Mouse (Mus musculus): ENCODE results near the gene Lrig1.

Lrig1 gene

DNA sequence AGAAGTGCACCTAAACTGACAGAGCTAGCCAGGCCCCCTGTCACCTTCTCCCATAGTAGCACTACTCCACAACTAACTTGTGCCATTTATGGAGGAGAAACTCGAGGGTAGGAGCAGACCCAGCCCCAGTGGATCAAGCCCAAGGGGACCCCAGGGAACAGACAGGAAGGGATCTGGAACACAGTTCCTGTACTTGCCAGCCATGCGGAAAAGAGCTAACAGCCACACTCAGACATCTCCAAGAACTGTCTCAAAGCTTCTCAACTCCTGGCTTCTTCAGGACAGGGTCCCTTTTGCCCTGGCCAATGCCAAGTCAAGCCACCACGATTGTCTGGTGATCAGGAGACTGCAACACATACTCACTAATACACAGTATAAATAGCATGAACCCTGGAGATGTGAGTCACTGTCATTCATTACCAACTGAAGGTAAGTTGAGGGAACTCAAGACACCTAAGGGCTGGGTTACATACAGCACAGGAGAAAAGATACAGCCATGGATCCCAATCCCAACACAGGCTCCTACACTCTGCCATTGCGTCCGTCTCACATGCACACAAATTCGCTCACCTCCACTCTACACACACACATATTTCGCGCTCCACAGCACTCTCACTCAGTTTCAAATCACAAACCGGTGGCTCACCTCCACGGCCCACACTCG lies 1.3 kb downstream of the Lrig1 start:
- DNase-seq (ENCODE audit: low read depth) = no peak

DNA sequence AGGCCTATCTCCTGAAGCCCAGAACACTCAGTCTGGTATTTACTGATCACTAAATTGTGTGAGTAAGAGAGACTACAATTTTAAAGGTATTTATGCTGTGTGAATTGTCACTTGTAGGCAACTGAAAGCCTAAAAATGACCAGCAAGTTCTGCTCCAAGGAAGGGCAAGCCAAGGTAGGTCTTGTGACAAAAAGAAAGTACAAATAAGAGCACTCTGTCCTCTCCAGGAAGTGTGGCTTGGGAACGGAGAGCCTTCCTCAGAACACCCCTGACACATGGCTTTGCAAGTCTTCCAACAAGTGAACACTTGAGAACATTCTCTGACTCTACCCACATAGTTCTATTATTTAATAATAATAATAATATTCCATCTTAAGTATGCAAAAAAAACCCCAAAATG lies 2.5 kb downstream of the Lrig1 start:
- no peak for DNase-seq (ENCODE audit: low read depth)

DNA sequence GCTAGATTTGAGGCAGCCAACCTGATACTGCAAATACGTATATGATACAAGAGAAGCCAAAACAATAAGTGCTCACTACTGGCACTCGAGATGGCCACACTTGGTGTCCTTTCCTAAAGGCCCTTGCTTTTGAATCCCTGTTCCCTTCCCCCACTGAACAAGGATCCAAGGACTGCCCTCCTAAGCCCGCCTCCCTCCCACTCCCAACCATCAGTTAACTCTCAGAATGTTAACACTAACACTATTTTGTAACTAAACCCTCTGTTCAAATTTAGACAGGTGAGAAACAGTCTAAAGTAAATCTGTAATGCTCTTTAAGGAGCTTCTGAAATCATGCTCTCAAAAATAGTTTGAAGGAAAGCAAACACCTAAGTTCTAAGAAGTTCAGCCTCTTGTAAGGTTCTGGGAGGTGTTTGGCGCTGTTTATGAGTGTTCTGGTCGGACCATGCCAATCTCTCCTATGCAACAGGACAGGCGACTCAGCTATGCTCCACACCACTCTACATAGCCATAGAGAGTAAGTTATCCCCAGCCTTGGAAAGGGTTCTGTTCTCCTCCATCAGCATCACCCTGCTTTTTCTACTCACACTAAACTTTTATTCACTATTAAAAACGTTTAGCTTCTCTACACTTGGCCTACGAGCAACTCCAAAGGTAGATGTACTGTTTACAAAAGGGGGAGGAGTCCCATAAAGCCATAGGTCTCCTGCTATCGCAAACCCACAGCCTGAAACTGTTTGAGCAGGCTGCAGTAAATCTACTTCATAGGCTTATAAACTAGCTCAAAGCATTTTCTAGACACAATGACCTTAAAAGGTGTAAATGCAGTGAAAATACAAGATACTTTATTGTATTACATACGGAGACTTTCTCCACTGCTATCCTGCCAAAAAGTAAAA lies 3.5 kb downstream of the Lrig1 start:
- no peak for DNase-seq (ENCODE audit: low read depth)

DNA sequence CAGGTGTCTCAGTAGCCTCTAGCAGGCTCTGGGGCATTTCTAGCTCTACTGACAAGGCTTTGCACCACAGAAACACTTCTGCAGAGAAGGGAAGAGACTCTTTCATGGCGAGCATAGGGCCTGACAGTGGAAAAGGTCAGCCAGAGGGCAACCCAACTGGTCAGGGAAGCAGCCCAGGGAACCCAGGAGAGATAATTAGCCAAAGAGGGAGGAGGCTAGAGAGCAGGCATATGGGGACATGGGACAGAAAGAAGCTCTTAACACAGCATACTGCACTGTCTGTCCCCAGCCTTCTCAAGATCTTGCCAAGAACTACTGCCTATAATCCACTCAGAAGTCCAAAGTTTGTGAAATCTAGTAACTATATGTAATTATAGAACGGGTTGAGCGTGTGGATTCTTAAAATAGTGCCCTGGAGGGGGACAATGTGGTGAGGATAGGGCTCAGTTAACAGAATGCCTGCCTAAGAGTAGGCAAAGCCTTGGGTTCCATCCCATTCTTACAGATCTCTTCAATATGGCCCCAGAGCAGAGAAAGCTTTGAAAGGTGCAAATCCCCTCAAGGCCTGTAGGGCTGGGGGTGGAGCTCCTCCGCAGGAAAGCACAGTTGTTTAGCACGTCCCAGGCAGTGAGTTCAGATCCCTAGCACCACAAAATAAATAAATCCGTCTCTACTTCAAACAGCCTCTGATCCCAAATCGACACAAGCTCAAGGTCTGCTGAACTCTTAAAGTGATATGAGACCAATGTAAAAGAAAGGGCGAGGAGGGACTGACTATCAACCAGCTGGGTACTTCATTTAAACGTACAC lies 4.6 kb downstream of the Lrig1 start:
- DNase-seq (ENCODE audit: low read depth) = no peak

- no peak for DNase-seq (ENCODE audit: low read depth)
Measured at GRCm38 (mm10) chr6:94694481-94694880, 5.5 kb downstream of the Lrig1 start.

DNA sequence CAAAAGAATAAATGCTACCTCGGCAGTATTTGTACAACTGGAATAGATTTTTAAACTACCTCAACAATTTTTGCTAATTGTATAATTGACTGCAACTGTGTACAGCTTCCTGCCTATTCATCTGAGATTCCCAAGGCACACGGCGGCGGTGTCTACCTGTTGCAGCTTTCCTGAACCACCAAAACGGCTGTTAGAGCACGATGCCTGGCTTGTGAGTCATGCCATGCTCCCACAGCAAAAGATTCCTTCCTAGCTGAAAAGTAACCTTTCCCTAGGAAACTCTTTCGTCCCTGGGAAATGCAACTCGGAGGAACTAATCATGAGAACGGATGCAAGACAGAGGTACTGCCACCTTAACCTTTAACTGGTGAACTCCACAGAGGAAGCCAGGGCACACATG lies 6.9 kb downstream of the Lrig1 start:
- DNase-seq (ENCODE audit: low read depth) = no peak

- DNase-seq (ENCODE audit: low read depth) = no peak
Measured at GRCm38 (mm10) chr6:94692003-94692402, 8.0 kb downstream of the Lrig1 start.

- no peak for DNase-seq (ENCODE audit: low read depth)
Measured at GRCm38 (mm10) chr6:94690247-94690646, 9.7 kb downstream of the Lrig1 start.

DNA sequence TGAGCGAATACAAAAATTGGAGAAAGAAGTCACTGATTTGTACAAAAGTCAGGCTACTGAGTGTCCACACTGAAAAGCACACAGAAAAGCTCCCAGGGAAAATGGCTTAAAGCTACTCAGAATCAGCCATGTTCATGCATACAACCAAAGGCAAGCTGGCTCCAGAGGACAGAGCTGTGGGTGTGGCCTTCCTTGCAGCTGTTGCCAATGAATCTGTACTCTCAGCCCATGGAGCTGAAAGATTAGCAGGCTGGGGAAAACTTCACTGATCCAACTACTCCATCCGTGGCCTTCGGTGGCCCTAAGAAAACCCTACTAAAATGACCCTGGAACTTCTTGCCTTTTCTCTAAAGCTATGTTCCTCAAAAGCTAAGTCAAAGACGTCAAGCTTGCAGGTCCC lies 11.2 kb downstream of the Lrig1 start:
- DNase-seq (ENCODE audit: low read depth) = no peak

GRCm38 (mm10) chr6:94686048-94686447 lies 13.9 kb downstream of the Lrig1 start:
- peak; percentile 27 for DNase-seq (ENCODE audit: low read depth)

GRCm38 (mm10) chr6:94685611-94686010 lies 14.3 kb downstream of the Lrig1 start:
- no peak for DNase-seq (ENCODE audit: low read depth)

GRCm38 (mm10) chr6:94684844-94685557 lies 15.0 kb downstream of the Lrig1 start:
- no peak for DNase-seq (ENCODE audit: low read depth)

DNA sequence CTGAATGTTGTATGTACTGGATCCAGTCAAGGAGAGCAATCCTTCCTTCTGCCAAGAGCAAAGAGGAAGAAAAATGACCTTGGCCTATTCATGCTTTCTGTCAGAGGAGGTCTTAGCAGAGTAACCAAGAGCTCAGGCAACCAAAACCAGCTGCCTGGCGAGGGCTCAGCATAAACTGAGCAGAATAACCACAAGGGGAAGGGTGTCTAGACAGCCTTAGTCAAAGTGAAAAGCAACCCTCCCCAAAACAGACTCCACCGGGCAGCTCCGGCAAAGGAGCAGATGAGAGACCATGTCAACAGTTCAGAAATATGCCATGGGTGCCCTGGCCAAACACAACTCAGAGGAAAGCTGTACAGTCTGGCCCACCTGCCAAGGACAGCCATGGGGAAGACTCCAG lies 16.3 kb downstream of the Lrig1 start:
- DNase-seq (ENCODE audit: low read depth) = no peak

DNA sequence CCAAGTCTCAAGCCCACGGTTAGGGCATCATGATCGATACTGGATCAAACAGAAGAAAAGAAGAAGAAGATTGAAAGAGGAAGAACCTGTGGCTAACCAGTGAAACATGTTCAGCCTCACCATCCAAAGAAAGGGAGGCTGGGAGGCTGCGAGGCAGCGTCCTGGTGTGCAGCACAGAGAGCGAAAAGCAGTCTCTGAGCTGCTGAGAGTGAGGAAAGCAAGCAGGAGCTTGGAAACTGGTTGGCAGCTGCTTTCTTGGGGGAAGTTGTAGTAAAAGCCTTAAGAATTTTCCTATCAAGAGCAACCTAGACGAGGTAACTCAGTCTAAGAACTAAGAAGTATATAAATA lies 17.7 kb downstream of the Lrig1 start:
- no peak for DNase-seq (ENCODE audit: low read depth)

- DNase-seq (ENCODE audit: low read depth) = no peak
Measured at GRCm38 (mm10) chr6:94681446-94682269, 18.3 kb downstream of the Lrig1 start.

DNA sequence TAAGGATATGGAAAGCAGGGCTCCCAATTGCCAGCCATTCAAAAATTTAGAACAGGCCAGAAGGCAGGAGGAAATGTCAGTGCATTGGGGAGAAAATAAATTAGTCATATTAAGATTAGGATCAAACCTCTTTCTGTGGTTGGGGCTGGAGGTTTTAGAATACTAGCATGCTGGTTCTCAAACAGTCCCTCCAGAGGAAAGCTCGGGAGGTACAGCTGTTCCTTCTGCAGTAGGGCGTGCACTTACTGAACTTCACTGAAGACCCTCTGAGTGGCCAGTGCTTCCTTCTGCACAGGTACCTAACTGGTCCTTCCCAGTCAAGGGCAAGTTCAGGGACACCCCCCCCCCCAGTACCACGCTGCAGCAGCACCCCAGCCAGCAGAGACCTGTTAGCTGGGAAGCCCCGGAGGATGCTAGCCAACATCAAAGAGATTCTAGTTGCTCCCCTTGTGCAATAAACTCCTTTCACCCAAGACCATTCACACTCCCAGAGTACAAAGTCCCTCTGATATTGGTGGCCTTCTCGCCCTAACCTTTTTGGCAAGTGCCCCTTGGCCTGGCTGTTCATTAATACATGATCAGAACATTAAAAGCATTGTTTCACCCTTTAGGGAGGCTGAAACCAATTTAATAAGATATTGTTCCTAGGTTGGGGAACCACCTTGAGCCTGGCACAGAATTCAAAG lies 19.1 kb downstream of the Lrig1 start:
- no peak for DNase-seq (ENCODE audit: low read depth)

- no peak for DNase-seq (ENCODE audit: low read depth)
Measured at GRCm38 (mm10) chr6:94679249-94679648, 20.7 kb downstream of the Lrig1 start.

GRCm38 (mm10) chr6:94678377-94679164 lies 21.4 kb downstream of the Lrig1 start:
- DNase-seq (ENCODE audit: low read depth) = no peak

DNA sequence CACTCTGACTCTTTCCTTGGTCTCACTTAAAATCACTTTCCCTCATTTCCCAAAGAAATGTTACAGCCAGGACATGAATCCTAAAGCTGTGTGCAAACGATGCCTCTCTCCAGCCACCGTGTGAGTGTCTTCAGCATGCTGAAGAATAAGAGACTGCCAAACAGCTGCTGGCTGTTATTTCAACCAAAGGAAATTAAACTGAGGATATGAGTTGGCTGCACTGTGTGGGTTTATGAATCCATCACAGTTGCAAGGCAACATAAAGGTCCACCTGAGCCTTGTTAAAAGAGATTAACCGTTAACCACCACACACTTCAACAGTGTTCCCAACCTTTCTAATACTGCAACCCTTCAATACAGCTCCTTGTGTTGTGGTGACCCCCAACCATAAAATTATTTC lies 22.5 kb downstream of the Lrig1 start:
- no peak for DNase-seq (ENCODE audit: low read depth)

DNA sequence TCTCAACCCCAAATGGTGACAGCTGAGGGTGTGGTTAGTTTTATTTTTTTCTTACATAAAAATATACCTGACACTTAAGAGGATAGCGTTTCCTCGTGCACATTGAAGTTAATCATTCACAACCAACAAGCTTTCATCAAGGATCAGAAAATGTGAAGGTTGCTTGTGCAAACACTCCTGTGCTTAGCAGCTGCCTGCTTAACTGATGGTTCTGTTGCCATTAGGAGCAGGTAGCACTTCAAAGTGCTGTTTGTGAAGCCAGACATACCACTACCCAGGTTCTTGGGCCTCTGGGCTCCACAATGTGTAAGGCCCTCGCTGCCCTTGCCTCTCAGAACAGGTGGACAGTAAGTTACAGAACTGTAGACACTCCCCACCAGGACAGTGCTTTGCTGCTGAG lies 23.1 kb downstream of the Lrig1 start:
- DNase-seq (ENCODE audit: low read depth) = no peak

Measured in c-Kit-positive CD71-positive TER-119-negative erythroid progenitor cells, embryonic 14.5 days (primary cell).